Mouse (Mus musculus) megakaryocyte, embryonic 14.5 days (primary cell): Measurements from ENCODE around the gene Gm2431.

Experiments used
- FLI1 ChIP-seq: IDR thresholded peaks from 2 replicates; pipeline ENCODE4 v1.6.1; 2012; ENCODE audit warnings: low read length, inconsistent platforms, mixed read lengths
- GATA1 ChIP-seq: IDR thresholded peaks from 3 replicates; pipeline ENCODE4 v1.6.1; 2012; ENCODE audit warnings: mixed read lengths, low read length, inconsistent platforms, borderline replicate concordance

DNA sequence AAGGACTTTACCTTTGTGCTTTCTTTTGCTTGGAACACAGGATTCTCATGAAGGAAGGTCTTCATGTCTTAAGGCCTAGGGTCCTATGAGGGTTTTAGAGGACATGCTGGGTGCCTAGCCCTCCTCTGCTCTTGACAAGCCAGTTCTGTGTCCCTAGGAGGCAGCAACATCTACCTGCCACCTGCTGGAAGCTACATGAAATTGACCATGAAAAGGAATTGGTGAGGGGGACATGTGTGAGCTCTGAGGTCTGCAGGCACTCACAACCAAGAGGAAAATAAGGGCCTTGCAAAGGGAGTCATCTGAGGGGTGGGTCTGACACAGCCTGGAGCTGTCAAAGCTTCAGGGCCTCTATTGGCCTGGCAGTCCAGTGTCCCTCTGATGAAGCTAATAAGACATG lies 37.3 kb upstream of the Gm2431 start:
- TF ChIP-seq GATA1: no peak
- TF ChIP-seq FLI1: no peak
